Mouse (Mus musculus): ENCODE results near the gene Adcy5. TPM values are rescaled to one million over a fixed set of nuclear protein-coding genes. Genes with fewer than 3 reads are reported as not detected.

Gene Adcy5
- 0.10 TPM in 1 of 3 replicates, not detected in the others for total RNA-seq (2017)

DNA sequence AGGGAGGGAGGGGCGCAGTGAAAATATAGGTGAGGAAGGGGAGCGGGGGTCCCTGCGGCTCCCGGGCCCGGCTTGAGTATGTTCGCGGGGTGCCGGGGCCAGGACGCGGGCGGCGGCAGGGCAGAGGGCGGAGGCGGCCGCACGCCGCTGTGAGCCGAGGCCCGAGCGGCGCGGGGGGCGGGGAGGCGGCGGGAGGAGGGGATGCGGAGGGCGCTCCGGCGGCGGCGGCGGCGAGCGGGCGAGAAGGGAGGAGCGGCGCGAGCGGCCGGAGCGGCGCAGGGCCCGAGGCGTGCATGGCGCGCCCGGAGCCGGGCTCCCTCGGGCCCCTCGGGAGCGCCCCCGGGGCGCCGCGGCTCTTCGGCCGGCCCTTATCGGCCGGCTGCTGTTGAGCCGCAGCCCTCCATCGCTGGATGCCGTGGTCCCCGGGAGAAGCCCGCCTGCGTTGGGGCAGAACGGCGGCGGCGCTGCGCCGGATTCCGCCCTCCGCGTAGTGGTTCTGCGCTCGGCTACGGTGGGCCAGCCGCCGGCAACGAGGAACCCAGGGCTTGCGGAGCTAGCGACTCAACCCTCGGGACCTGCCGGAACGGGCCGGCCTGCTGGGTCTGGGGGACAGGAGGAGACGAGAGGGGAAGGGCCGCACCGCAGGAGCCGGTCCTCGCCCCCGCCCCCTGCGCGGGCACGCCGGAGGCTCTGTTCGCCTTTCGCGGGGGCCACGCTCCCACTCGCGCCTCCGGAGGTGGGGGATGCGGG lies at the start of gene Adcy5:
Adcy5 (plus strand) TSS at position 237 of the 750 bp plus-strand sequence.
- ATAC-seq (replicated peaks; ENCODE audit: insufficient number of reproducible peaks, low FRiP score, low TSS enrichment, poor library complexity, severe bottlenecking): no peak

DNA sequence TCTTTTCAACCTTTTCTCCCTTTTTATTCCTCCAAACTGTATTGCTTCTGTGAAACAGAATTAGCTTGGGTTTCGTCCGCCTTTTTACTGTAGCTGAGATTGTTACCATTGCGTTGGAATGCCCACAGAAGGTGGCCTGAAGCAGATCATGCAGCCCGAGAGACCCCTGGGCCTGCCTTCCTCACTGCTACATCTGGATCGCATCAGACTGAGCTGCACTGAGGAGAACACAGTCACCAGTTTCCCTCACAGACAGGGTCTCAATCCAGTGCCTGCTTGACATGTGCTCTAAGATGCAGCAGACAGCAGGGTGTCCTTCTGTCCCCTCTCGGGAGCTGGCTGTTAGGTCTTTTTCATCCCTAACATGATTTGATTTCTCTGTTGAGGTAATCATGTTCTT lies 46.7 kb upstream of the Adcy5 start:
- ATAC-seq (replicated peaks; ENCODE audit: insufficient number of reproducible peaks, low FRiP score, low TSS enrichment, poor library complexity, severe bottlenecking): no peak

DNA sequence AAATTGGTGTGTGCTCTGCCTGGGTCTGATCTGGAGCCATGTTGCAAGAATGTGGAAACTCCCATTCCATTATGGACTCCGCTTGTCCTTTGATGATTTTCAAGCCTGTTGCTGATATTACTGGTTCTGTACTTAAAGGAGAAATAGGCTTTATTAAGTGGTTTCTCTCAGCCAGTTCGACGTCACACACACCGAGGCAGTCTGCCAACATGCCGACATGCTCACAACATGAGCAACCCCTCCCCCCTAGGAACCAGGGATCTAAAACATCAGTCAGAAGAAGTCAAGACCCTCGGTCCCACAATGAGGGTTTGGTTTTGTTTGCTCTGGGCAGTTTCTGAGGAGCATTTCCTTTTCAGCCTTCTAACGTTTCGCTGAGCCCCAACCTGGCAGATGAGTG lies 45.5 kb upstream of the Adcy5 start:
- no peak for ATAC-seq (replicated peaks; ENCODE audit: insufficient number of reproducible peaks, low FRiP score, low TSS enrichment, poor library complexity, severe bottlenecking)

DNA sequence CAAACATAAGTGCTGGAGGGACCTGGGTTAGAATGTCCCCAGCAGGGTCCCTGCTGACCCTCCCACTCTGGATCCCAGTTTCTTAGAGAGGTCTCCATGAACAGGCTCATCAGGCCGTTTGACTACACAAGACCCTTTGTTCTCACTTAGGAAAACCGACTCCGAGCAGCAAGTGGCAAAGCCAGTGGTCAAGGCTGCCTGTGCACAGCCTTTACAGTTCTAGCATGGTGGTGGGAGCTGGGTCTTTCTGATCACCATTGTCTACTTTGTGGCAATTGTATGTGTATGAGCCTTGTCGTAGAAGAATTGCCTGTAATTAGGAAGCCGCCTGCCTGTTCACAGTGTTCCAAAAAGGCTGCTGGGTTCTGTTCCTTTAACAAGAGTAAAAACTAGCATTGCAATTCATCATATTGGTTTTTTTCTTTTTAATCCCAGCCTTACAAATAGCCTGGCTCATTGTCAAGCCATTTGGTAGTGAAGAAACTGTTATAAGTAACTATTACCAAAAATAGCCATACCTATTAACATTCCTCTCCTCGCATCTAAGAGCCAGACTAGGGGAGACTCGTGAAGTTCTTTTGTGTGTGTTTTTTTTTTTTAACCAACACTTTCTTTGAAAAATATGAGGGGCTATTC lies 44.9 kb upstream of the Adcy5 start:
- no peak for ATAC-seq (replicated peaks; ENCODE audit: insufficient number of reproducible peaks, low FRiP score, low TSS enrichment, poor library complexity, severe bottlenecking)

DNA sequence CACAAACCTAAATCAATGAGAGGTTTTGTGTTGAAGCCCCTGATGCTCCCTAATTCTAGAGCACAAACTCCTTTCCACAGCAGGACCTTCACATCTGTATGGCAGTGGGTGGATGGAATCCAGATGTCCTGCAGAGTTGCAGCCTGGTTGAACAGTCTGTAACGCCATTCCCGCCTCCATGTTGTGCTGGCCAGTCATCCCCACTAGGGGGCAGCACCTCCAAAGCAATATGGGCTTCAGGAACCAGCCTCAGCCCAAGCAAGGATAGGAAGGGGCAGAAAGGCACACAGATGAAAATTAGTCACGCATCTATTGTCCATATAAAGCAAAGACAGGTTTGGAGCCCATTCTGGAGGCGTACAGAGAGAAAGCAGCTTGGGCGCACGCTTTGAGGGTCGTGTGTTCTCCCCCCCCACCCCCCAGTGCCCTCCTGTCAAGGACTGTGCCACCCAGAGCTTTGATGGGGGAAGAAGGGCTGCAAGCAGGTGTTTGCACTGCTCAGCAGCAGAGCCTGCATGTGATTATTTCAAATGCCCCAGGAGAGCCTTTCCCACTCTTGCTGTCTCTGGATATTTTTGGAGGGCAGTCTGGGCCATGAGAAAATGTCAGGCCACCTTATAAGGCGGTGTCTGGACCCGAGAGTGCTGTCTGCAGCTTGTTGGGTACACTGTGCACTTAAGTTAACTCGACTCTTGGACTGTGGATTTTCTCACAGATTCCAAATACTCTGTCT lies 44.1 kb upstream of the Adcy5 start:
- 0 out of 2 replicates have a peak, but pooled peaks have one; percentile 54 for ATAC-seq (replicated peaks; ENCODE audit: insufficient number of reproducible peaks, low FRiP score, low TSS enrichment, poor library complexity, severe bottlenecking)

DNA sequence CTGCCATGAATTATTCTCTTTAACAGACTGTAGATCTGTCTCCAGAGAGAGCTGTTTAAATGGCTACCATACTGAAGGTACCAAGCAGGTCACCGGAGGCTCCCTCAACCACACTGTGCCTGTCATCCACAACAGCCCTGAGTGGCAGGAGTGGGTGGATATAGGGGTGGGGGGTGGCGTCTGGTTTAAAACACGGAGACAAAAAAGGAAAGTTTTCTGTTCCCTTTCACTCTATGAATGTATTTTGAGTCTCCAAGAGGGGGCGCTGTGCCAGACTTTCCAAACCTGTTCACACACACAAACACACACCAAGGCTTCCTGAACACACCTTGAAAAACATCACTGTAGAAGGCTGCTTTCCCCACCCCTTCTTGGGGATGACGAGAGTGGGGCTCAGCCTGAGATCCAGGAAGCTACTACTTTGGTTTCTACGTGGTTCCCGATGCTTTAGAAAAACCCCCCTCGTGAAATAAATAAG lies 43.5 kb upstream of the Adcy5 start:
- no peak for ATAC-seq (replicated peaks; ENCODE audit: insufficient number of reproducible peaks, low FRiP score, low TSS enrichment, poor library complexity, severe bottlenecking)

DNA sequence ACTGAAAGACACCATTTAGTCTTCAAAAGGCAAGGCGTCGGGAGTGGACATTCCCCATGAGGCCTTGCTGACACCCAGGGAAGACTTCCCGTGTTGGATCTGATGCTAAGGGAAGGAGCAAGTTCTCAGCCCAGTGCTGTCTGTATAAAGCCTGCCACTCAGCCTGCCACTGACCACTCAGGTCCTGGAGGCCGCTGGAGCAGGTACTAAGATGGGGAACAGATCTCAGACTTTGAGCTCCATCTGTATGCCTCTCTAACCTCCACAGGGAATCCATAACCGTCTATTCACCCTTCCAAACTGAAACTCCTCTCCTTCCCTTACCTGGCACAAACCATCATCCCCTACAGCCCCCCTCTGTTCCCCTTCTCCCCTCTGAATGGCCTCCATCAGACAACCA lies 41.2 kb upstream of the Adcy5 start:
- ATAC-seq (replicated peaks; ENCODE audit: insufficient number of reproducible peaks, low FRiP score, low TSS enrichment, poor library complexity, severe bottlenecking): no peak

DNA sequence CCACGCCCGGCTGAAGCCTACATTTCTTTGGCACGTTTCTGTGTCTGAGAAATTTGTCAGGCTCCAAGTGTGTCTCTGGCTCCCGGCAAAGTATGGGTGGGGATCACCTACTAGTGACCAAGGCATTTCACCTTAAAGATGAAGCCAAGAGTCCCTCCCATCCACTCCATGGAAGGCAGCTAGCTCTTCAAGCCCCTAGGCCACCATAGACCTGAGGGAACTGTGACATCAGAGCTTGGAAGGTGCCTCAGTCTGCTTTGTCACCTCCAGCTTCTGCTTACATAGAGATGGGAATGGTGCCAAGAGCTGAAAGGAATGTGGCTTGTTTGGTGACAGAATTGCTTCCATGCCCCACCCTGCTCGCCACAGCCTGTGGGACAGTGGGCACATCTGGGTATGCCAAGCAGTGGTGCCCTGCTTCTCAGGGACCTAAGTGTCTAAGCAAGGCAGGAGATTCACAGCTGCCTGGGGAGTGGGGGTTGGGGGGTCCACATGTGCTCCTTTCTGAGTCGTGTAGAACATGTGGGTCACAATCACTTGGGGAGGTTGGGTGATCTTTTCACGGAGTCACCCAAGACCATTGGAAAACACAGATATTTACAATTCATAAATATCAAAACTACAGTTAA lies 38.2 kb upstream of the Adcy5 start:
- ATAC-seq (replicated peaks; ENCODE audit: insufficient number of reproducible peaks, low FRiP score, low TSS enrichment, poor library complexity, severe bottlenecking): no peak

DNA sequence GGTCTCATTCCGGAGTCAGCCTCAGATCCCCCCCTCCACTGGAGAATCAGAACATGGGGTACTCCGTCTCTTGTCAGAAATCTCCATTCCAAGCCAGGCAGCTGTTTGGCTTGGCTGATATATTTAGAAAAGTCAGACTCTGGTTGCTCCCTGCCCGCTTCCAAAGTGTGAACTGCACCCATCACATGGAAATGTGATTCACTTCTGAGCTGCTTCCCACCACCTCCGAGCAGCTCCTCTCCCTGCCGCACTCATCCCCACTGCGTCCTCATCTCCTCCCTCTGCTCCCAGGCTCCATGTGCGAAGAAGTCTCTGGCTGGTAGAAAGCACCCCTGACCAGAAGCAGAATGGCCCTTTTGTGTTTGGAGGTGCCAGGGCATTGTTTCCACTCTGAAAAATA lies 37.2 kb upstream of the Adcy5 start:
- no peak for ATAC-seq (replicated peaks; ENCODE audit: insufficient number of reproducible peaks, low FRiP score, low TSS enrichment, poor library complexity, severe bottlenecking)

DNA sequence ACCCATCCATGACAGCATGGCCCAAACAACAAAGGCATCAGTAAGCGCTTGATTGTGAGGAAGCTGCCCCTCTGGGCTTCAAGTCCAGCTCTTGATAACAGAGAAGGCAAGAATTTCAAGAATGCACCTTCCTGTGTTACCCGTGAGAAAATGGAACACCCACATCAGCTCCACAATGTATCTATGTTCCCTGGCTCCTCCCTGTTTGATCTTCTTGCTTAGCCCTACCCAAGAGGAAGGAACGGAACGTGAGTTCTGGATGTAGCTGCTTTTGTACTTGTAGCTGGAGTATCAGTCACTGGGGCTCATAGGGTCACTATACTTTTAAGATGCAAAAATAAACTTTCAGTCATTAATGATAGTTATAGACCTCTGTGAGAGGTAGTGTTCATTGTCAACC lies 34.1 kb upstream of the Adcy5 start:
- no peak for ATAC-seq (replicated peaks; ENCODE audit: insufficient number of reproducible peaks, low FRiP score, low TSS enrichment, poor library complexity, severe bottlenecking)

DNA sequence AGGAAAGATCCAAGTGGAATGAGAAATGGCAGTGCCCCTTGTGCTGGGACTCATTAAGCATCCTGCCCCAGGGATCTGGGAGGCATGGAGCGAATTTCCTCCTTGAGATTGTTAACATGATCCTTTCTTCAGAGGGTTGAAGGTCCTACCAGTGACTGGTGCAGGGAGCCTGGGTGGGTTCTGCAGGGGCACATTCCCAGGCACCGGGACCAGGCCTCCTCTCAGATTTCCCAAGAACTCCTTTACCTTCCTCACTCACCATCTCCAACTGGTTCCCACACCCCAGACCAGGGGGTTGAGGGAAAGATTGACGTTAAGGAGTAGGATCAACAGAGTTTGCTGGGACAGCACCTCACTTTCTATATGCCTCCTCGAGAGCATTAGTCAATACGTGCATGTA lies 27.4 kb upstream of the Adcy5 start:
- ATAC-seq (replicated peaks; ENCODE audit: insufficient number of reproducible peaks, low FRiP score, low TSS enrichment, poor library complexity, severe bottlenecking): no peak

DNA sequence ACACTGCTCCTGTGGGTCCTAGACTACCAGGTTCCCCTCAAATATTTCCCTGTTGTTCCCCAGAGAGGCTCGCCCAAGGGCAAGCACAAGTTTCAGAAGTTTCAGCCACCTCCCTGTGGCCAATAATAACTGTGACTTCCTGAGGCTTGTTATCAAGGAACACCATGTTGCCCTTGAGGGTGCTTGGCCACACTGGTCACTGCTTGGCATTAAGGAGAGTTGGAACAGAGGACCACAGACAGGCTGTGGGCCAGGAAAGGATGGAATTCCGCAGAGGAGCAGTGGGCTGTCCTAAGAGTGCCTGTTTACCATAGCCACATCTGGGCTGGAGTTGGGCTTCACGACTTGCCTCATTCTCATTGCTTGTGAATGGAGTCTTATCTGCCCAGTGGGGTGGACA lies 24.5 kb upstream of the Adcy5 start:
- ATAC-seq (replicated peaks; ENCODE audit: insufficient number of reproducible peaks, low FRiP score, low TSS enrichment, poor library complexity, severe bottlenecking): no peak

DNA sequence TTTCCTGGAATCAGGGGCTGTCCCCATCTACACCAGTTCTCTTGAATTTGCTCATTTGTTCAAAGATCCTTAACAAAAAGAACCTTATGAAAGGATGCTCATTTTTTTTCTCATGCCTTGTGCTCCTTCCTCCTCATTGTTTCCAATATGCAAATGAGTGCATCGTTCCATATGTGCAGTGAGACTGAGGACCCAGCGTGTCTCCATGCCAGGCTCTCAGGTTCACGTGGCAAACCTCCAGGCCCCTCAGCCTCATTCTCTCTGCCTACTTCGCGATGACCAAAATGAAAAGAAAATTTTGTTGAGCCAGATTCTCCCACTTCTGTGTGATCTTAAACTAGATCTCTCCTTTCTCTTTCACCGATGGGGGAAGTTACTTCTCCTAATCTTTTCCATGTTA lies 15.3 kb upstream of the Adcy5 start:
- ATAC-seq (replicated peaks; ENCODE audit: insufficient number of reproducible peaks, low FRiP score, low TSS enrichment, poor library complexity, severe bottlenecking): no peak

DNA sequence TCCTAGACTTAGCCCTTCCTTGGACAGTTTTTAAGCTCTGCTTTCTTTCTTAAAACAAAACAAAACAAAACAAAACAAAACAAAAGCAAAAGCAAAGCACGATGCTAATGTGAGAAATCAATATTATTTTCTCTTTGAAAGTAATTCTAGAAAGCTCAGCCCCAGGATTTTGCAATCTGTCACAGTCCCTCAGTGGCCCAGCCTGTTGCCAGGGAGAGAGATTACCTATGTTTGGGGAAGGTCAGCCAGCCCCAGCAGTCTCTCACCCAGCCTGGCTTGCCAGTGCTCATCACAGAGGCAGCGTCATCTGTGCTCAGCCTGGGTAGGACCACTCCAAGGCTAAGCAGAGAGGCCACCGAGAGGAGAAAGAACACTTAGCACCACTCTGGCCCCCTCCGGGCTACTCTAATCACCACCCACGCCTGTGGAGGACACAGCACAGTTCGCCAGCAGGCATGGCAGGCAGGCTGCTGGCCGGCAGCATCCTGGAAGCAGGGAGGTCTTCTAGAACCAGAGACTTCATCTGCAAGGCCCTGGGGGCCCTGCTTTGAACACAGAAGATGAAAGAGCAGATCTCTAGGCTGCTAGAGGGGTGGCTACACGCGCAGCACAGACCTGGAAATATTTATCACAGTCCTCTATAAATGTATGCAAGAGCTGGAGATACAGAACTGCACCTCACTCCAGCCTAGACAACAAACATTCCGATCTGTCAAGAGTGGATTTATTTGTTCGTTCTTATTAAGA lies 14.6 kb upstream of the Adcy5 start:
- ATAC-seq (replicated peaks; ENCODE audit: insufficient number of reproducible peaks, low FRiP score, low TSS enrichment, poor library complexity, severe bottlenecking): no peak

DNA sequence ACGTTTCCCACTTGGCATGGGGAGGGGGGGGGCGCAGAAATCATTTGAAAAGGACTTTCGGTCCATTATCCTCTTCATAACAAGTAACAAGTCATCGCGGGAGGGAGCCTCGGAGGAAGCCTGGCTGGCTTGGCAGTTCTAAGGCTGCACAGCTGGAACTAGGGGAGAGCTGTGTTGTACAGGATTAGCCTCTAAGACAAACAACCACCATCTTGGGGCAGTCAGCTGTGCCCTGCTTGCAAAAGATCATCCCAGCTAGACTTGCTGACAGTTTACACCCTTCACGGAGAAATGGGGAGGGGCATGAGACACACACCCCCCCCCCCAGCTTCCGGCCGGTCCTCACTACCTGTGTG lies 14.1 kb upstream of the Adcy5 start:
- no peak for ATAC-seq (replicated peaks; ENCODE audit: insufficient number of reproducible peaks, low FRiP score, low TSS enrichment, poor library complexity, severe bottlenecking)

DNA sequence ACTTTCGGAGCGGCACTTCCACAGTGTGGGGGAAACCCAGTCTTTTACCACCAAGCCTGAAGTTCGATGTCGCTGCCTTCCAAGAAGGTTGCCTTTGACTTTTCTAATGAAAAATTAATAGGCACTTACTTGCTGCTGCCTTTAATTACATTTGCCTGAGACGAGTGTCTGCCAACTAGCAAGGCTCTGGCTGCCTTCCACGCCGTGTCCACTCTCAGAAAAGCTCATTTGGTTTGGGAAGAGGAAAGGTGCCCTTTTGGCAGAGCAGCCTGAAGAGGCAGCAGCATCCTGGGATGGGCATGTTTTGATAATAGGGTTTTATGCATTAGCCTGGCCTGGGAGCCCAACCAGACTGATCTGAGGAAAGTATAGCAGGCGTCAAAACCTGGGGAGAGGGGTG lies 12.8 kb upstream of the Adcy5 start:
- ATAC-seq (replicated peaks; ENCODE audit: insufficient number of reproducible peaks, low FRiP score, low TSS enrichment, poor library complexity, severe bottlenecking): no peak

DNA sequence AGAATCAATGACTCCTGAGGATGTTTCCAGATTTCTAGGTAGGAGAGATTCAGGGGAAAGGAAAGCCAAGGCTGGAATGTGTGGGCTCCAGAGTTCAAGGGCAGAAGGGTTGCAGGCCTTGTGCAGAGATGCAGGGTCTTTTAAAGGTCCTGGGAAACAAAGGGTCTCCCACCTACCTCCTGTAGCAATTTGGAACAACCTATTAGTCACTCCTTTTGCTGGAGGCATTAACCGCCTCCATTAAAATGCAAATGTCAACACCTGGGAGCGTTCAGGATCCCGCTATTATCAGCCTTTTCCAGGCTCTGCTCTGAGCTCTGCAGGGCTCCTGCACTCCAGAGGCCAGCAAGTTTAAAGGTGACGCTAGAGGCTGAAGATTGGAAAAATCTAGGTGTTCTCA lies 8.5 kb upstream of the Adcy5 start:
- no peak for ATAC-seq (replicated peaks; ENCODE audit: insufficient number of reproducible peaks, low FRiP score, low TSS enrichment, poor library complexity, severe bottlenecking)

DNA sequence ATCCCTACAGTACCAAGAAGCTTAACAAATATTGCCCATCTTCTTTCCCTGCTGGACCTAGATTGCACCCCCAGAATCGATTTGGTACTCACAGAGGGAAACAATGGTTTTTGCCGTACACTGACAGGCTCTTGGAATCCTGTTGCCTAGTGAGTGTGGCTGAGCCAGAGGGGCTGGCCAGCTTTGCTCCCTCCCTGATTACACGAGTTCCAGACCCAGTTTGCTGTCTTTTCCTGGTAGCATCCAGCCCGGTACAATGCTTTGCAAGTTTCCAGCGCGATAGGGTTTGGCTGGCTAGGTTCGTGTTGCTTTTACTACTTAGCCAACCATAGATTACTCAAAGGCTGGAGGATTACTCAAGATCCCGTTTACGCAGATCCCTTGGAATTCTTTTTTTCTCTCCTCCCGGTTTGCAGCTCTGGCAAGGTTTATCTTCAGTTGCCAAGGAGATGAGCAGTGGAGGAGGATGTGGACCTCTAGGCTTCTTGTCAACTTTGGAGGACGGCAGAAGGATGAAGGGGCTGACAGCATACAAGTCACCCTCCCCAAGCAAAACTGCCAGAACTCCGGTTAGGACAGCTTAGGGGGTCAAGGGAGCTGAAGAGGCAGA lies 1.4 kb upstream of the Adcy5 start:
- ATAC-seq (replicated peaks; ENCODE audit: insufficient number of reproducible peaks, low FRiP score, low TSS enrichment, poor library complexity, severe bottlenecking): no peak
